Mouse (Mus musculus) brain, embryonic 14.5 days (tissue): ENCODE data around the gene Nkpd1. TPM values are rescaled to one million over a fixed set of nuclear protein-coding genes. Genes with fewer than 3 reads are reported as not detected.
A peak's percentile ranks its signal among the peaks of the same experiment; 100 is the strongest.

ENCODE experiments used
- DNase-seq: peaks from one replicate; pipeline ENCODE4 v3.0.0-alpha.2; 2011; ENCODE audit warnings: low read depth
- CTCF ChIP-seq: fragments of 200-500 bp; IDR thresholded peaks from 2 replicates; pipeline ENCODE4 v1.5.1; 2012; ENCODE audit warnings: inconsistent platforms, mild to moderate bottlenecking, moderate library complexity, borderline replicate concordance; ENCODE audit not compliant: insufficient read depth, insufficient read length; ENCODE audit errors: extremely low read depth
- POLR2A ChIP-seq: fragments of 200-500 bp; IDR thresholded peaks from 2 replicates; pipeline ENCODE4 v1.6.1; 2012; ENCODE audit warnings: mild to moderate bottlenecking, inconsistent platforms, borderline replicate concordance; ENCODE audit not compliant: poor library complexity, insufficient read depth, insufficient read length, severe bottlenecking; ENCODE audit errors: extremely low read depth
- polyA plus RNA-seq: library from polyadenylated mRNA; depleted of rRNA; stranded (reverse); fragments of >200 nt; gene quantifications from 2 replicates; pipeline ENCODE4 v1.2.3, GENCODE M21; 2012

The Nkpd1 gene
- polyA plus RNA-seq, 1 experiment, result 0.51 TPM

- TF ChIP-seq CTCF, result no peak
- TF ChIP-seq POLR2A, result no peak
- no peak for DNase-seq
Measured at GRCm38 (mm10) chr7:19549394-19549793, 31.8 kb downstream of the Nkpd1 start.

- no peak for DNase-seq
- no peak for TF ChIP-seq POLR2A
- TF ChIP-seq CTCF, result no peak
Measured at GRCm38 (mm10) chr7:19551634-19552033, 34.0 kb downstream of the Nkpd1 start.

- DNase-seq, result no peak
- TF ChIP-seq POLR2A (no peak), CTCF (no peak)
Measured at GRCm38 (mm10) chr7:19552443-19552842, 34.8 kb downstream of the Nkpd1 start.

GRCm38 (mm10) chr7:19554168-19554567 is 36.5 kb downstream of the Nkpd1 start:
- no peak for DNase-seq
- TF ChIP-seq POLR2A, result no peak
- no peak for TF ChIP-seq CTCF

GRCm38 (mm10) chr7:19557086-19557485 is 39.4 kb downstream of the Nkpd1 start:
- TF ChIP-seq CTCF (no peak), POLR2A (no peak)
- DNase-seq, result no peak

- TF ChIP-seq CTCF (no peak), POLR2A (no peak)
- DNase-seq, result no peak
Measured at GRCm38 (mm10) chr7:19557982-19558900, 40.6 kb downstream of the Nkpd1 start.

- no peak for DNase-seq
Measured at GRCm38 (mm10) chr7:19558965-19559364, 41.3 kb downstream of the Nkpd1 start.

GRCm38 (mm10) chr7:19560491-19561260 is 43.0 kb downstream of the Nkpd1 start:
- no peak for DNase-seq
- TF ChIP-seq CTCF, result no peak
- no peak for TF ChIP-seq POLR2A

More at GRCm38 (mm10) chr7:19558965-19559364, 41.3 kb downstream of the Nkpd1 start:
- TF ChIP-seq POLR2A (no peak), CTCF (peak; percentile 68)

GRCm38 (mm10) chr7:19561431-19561764 is 43.8 kb downstream of the Nkpd1 start:
- no peak for DNase-seq
- no peak for TF ChIP-seq CTCF
- no peak for TF ChIP-seq POLR2A

- DNase-seq, result peak; percentile 99
- no peak for TF ChIP-seq CTCF
- peak; percentile 34; the same call in 1 of the 2 replicates for TF ChIP-seq POLR2A
Measured at GRCm38 (mm10) chr7:19561765-19562642, 44.4 kb downstream of the Nkpd1 start.
